Mouse (Mus musculus) embryonic fibroblast, embryonic 13.5 days (primary cell): Measurements from ENCODE around the gene Sec16b. TPM values are rescaled to one million over a fixed set of nuclear protein-coding genes. Genes with fewer than 3 reads are reported as not detected.

ENCODE experiments used
- H3K27ac ChIP-seq: 2 replicates; pipeline ENCODE4 v1.5.1; 2012; ENCODE audit warnings: low read length, control low read depth, inconsistent platforms; ENCODE audit not compliant: insufficient read depth
- H3K4me1 ChIP-seq: 2 replicates; pipeline ENCODE4 v1.6.1; 2011; ENCODE audit warnings: low read length; ENCODE audit not compliant: control insufficient read depth, insufficient read depth
- H3K4me3 ChIP-seq: 2 replicates; pipeline ENCODE4 v1.5.1; 2011; ENCODE audit warnings: mild to moderate bottlenecking, control low read depth, low read length; ENCODE audit not compliant: insufficient read depth
- CTCF ChIP-seq: IDR thresholded peaks from 2 replicates; pipeline ENCODE4 v1.5.1; 2011; ENCODE audit warnings: mild to moderate bottlenecking, control low read depth, low read length, moderate library complexity, borderline replicate concordance; ENCODE audit not compliant: insufficient read depth
- POLR2A ChIP-seq: IDR thresholded peaks from 2 replicates; pipeline ENCODE4 v1.6.1; 2011; ENCODE audit warnings: low read depth, mild to moderate bottlenecking, control low read depth, low read length, moderate library complexity
- polyA plus RNA-seq: library from polyadenylated mRNA; stranded (reverse); fragments of >200 nt; gene quantifications from 2 replicates; pipeline ENCODE4 v1.2.4, GENCODE M21; 2011; ENCODE audit warnings: low read depth; ENCODE audit not compliant: missing spikeins, insufficient read length

Gene Sec16b
- polyA plus RNA-seq, 1 experiment, result 13.9 TPM

DNA sequence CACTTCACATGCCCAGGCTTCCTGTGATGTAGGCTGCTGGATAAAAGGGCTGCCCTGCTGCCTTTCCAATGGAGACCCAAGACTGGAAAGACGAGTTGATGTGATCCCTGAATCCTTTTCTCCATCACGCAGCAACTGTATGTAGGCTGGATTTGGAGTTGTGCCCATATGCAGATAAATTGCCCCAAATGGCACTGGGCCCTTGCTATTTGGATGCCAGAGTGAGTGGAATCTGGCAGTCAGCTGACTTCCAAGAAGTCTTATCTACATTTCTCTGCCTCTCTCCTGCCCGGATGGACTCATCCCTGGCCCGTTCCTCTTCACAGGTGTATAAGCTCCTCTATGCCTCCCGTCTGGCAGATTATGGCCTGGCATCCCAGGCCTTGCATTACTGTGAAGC lies 49.9 kb downstream of the Sec16b start:
- Histone ChIP-seq H3K4me3 (no peak overlapping the region), H3K4me1 (no peaks in the 10 kb centered on the region), H3K27ac (no peak overlapping the region)
- TF ChIP-seq POLR2A (no peak), CTCF (no peak)

DNA sequence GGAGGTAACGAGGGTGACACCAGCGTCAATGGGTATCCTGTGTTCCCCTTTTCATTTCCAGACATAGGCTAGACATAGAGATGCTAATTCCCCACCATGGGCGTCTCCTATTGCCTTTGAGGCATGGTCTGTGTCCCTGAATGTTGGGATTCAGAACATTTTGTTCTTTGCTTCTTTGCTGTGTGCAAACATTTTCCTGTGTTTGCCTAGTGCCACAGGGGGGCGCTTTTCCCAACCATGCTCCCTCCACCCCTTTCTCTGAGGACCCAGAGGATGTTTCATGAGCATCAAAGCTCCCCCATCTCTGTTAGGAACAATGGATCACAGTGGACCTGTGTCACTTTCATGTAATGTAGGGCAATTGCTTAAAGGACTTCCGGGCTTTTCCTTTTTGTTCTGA lies 51.6 kb downstream of the Sec16b start:
- H3K27ac ChIP-seq, result no peak overlapping the region
- no peak for TF ChIP-seq POLR2A
- TF ChIP-seq CTCF, result no peak
- no peaks in the 10 kb centered on the region for H3K4me1 ChIP-seq
- no peak overlapping the region for H3K4me3 ChIP-seq

DNA sequence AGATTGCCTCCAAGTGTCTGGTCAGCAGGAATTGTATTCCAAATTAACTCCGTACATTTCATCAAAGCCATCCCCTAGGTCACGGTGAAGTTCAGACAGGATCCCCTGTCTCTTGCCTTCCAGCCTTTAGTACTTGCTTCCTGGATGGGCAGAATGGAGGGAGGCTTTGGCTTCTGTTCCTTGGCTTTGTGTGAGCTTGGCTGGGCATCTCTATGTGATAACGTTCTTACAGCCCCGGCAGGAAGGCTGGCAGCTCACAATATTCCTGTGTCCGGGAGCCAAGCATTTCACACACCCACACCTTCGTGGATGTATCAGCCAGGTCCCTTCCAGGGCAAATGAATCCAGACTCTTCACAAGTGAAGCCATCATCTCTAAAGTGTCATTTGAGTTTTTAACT lies 53.5 kb downstream of the Sec16b start:
- H3K27ac ChIP-seq, result no peak overlapping the region
- H3K4me1 ChIP-seq, result no peaks in the 10 kb centered on the region
- no peak overlapping the region for H3K4me3 ChIP-seq
- no peak for TF ChIP-seq POLR2A
- TF ChIP-seq CTCF, result no peak

DNA sequence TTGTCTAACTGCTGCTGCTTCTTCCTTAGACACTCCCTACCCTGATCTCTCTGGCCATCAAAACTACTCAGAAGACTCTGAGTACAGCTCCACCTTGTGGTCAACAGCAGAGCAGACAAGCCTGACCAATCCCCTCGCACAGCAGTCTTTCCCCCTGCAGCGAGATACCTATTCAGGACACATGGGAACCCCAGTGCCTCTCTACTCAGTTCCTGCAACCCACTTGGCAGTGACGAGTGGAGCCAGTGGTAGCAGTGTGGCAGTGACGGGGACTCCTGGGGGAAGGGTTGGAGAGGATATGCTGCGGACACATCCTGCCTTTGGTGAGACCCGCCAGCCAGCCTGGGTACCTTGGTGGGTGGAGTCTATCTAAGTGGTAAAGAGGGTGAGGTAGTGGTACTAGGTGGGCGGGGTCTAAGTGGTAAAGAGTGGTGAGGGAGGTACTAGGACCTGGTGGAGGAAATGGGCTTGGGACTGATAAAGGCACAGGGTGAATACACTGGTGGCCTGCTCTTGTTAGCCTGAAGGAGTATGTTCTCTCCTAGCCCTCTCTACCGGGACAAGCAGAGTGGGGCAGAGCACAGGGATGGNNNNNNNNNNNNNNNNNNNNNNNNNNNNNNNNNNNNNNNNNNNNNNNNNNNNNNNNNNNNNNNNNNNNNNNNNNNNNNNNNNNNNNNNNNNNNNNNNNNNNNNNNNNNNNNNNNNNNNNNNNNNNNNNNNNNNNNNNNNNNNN lies 54.3 kb downstream of the Sec16b start:
- Histone ChIP-seq H3K27ac (no peak overlapping the region), H3K4me1 (no peaks in the 10 kb centered on the region), H3K4me3 (no peak overlapping the region)
- TF ChIP-seq CTCF, result peak; percentile 46; the same call in 1 of the 2 replicates
- TF ChIP-seq POLR2A, result no peak

DNA sequence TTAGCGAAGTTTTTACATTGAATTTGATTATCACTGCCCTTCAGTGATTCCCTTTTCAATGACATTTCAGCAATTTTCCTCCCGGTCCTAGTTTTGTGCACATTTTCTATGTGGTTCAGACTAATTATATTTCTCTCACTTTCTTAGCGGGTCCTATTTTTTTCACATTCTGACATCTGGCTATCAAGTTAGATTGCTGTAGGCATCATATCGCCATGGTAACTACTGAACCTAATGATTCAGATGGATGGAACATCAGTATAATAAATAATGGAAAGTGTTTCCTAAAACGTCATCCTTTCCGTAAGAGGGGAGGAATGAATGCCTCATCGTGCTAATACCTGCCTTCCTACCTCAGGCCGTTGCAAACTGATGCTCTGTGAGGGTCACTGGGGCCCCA lies 61.3 kb downstream of the Sec16b start:
- TF ChIP-seq POLR2A, result no peak
- no peak for TF ChIP-seq CTCF
- Histone ChIP-seq H3K4me3 (no peak overlapping the region), H3K4me1 (no peaks in the 10 kb centered on the region), H3K27ac (no peak overlapping the region)

DNA sequence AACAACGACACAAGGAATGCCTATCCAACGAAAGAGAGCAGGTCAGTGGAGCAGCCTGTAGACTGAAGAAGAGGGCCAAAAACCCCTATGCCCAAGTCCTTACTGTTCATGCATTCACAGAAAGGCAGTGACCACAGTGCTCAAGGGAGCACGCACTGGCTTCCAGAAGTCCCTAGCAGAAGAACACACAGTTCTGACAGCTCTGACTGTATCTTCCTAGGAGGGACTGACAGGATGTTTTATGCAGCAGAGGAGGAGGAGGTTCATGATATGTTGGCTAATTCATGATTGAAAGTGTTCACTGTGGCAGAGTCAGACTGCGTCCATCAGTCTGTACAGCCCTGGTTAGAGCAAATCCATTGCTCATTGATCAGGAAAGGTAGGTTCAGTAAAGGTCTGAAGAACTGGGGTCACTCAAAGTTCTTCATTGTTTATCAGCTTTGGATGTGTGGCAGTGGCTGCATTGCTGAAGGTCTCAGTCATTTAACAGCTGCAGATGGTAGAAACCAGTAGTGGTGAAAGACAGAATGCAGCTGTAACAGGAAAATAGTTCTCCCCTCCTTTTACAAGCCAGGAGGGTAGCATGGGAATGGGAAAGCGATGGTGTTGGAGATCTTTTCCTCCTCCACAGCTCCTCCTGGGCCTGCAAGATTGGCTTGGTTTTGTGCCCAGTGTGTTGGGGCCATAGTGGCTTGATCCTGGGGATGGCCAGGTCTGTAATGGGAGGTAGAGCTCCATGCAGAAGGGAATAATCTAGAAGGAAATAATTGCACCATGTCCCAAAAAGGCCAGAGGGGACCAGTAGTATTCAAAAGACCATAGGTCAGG lies 62.9 kb downstream of the Sec16b start:
- Histone ChIP-seq H3K4me3 (no peak overlapping the region), H3K27ac (no peak overlapping the region), H3K4me1 (no peaks in the 10 kb centered on the region)
- TF ChIP-seq CTCF (no peak), POLR2A (no peak)

DNA sequence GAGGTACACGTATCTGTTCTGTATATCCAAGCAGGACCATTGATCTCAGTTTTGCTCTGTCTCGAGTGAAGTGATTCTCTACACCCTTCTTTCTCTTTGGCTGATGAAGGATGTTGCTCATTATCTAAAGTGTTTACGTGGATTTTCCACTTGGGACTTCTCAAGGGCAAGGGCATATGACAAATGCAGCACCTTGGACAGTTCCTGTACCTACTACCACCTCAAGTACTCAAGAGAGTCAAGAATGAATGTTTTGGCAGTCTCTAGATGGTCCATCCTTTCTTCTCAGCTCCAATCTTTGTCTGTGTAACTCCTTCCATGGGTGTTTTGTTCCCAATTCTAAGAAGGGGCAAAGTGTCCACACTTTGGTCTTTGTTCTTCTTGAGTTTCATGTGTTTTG lies 68.8 kb downstream of the Sec16b start:
- no peak for TF ChIP-seq CTCF
- TF ChIP-seq POLR2A, result no peak
- H3K4me1 ChIP-seq, result no peaks in the 10 kb centered on the region
- H3K27ac ChIP-seq, result no peak overlapping the region
- H3K4me3 ChIP-seq, result no peak overlapping the region

DNA sequence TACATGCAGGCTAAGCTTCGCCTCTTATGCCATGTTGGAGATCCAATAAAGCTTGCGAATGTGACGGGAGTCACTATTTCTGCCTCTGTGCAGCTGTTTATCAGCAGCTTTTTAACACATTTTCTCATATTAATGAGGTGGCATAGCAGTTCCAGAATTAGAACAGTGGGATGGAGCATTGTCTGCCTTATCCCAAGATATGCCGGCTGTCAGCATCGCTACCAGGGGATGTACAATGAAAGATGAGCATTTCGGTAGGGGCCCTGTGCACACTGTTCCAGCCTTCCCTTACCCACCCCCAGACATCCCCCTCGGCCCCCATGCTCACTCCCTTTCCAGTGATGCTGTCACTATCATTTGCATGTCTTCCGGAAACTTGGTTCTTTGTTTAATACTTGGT lies 71.8 kb downstream of the Sec16b start:
- no peak for TF ChIP-seq POLR2A
- TF ChIP-seq CTCF, result no peak
- H3K27ac ChIP-seq, result no peak overlapping the region
- no peaks in the 10 kb centered on the region for H3K4me1 ChIP-seq
- no peak overlapping the region for H3K4me3 ChIP-seq

DNA sequence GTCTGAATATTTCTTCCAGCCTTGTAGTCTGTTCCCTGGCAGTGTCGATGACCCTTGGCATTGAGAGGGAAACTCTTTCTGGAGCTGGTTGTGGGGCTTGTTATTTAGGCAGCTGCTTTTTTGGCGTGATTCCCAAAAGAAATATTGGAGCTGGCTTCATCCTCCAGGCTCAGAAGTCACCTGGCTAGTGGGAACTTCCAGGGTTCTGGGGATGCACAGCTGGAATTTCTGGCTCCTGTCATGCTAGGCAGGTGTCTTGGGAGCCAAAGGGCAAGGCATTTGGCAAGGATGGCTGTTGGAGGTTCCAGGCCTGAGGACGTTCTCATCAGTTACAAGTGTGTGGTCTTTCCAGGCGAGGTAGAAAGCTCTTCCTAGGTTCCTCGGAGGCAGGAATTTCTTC lies 80.0 kb downstream of the Sec16b start:
- Histone ChIP-seq H3K27ac (no peak overlapping the region), H3K4me3 (no peak overlapping the region), H3K4me1 (no peaks in the 10 kb centered on the region)
- TF ChIP-seq POLR2A (no peak), CTCF (no peak)

DNA sequence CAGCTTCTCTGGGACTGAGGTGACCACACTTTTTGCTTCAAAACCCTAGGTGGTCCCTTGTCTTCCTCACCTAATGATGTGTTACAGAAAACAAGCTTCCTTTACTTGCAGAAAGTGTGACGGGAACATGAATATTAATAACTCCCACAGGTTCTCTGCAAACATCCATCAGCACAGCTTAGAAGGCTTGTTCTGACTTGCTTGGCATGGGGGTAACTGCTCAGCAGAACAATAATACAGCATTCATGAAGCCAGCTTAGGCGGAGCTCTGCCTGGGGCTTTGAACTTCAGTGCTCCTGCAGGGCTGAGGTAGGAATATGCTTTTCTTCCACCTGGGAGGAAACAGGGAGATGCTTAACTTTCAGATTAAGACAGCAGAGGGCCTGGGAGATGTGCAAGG lies 85.5 kb downstream of the Sec16b start:
- Histone ChIP-seq H3K4me3 (no peak overlapping the region), H3K4me1 (no peaks in the 10 kb centered on the region), H3K27ac (no peak overlapping the region)
- TF ChIP-seq CTCF (no peak), POLR2A (no peak)
